Mouse (Mus musculus) neural tube, embryonic 14.5 days (tissue): ENCODE measurements around the gene Ablim1. TPM values are rescaled to one million over a fixed set of nuclear protein-coding genes. Genes with fewer than 3 reads are reported as not detected.

Experiments used
- ATAC-seq: fragments of 200-750 bp; cut with Nextera tagmentation; 2 replicates; pipeline ENCODE4 v1.8.0; 2017; ENCODE audit warnings: low read depth, mild to moderate bottlenecking, moderate TSS enrichment, moderate library complexity
- H3K27ac ChIP-seq: fragments of 300-500 bp; sonication (generic); 2 replicates; pipeline ENCODE4 v1.5.1; 2014; ENCODE audit warnings: low read depth, mild to moderate bottlenecking, control low read depth, low read length, moderate library complexity, mixed read lengths
- H3K27me3 ChIP-seq: fragments of 300-500 bp; sonication (generic); 2 replicates; pipeline ENCODE4 v1.6.1; 2014; ENCODE audit warnings: low read length; ENCODE audit not compliant: control insufficient read depth, insufficient read depth
- H3K36me3 ChIP-seq: fragments of 300-500 bp; sonication (generic); 2 replicates; pipeline ENCODE4 v1.6.1; 2014; ENCODE audit warnings: low read length, mixed read lengths; ENCODE audit not compliant: control insufficient read depth, insufficient read depth
- H3K4me1 ChIP-seq: fragments of 300-500 bp; sonication (generic); 2 replicates; pipeline ENCODE4 v1.6.1; 2014; ENCODE audit warnings: low read length; ENCODE audit not compliant: control insufficient read depth, insufficient read depth
- H3K4me2 ChIP-seq: fragments of 300-500 bp; sonication (generic); 2 replicates; pipeline ENCODE4 v1.6.1; 2014; ENCODE audit warnings: mild to moderate bottlenecking, low read depth, low read length, control low read depth
- H3K4me3 ChIP-seq: fragments of 300-500 bp; sonication (generic); 2 replicates; pipeline ENCODE4 v1.5.1; 2014; ENCODE audit warnings: low read depth, low read length, control low read depth, mixed read lengths
- H3K9ac ChIP-seq: fragments of 300-500 bp; sonication (generic); replicated peaks from 2 replicates; pipeline ENCODE4 v1.6.1; 2014; ENCODE audit warnings: low read depth, mild to moderate bottlenecking, control low read depth, low read length, mixed read lengths
- H3K9me3 ChIP-seq: fragments of 300-500 bp; sonication (generic); 2 replicates; pipeline ENCODE4 v1.6.1; 2016; ENCODE audit warnings: low read length; ENCODE audit not compliant: control insufficient read depth
- WGBS: fragments of 180-500 bp; shearing (Covaris S2); extraction: QIAGEN DNeasy Blood & Tissue Kit; methylation state at CpG from one replicate; pipeline ENCODE4 v1.1.7; 2014; 5-methylcytosine and 5-hydroxymethylcytosine counted together
- polyA plus RNA-seq: library from polyadenylated mRNA; unstranded; fragments of >200 nt; fragmentation: Nextera tagmentation; extraction: Ambion mirVana; gene quantifications from 2 replicates; pipeline ENCODE4 v1.2.1, GENCODE M21; 2014

The Ablim1 gene
- polyA plus RNA-seq, 1 experiment from 2014 or later: 47.4 TPM

- Histone ChIP-seq H3K4me3 (no peak overlapping the region), H3K36me3 (no peaks in the 10 kb centered on the region), H3K4me1 (no peaks in the 10 kb centered on the region), H3K27me3 (no peaks in the 10 kb centered on the region), H3K4me2 (no peak overlapping the region), H3K9me3 (no peaks in the 10 kb centered on the region), H3K27ac (no peak overlapping the region), H3K9ac (no peak overlapping the region)
- 77% methylated on average over 5 of the region's 5 CpGs for WGBS
- no peak for ATAC-seq
Observed at GRCm38 (mm10) chr19:57298006-57298405, 16.7 kb downstream of the Ablim1 start.

GRCm38 (mm10) chr19:57297447-57297846 lies 17.3 kb downstream of the Ablim1 start:
- Histone ChIP-seq H3K9ac (no peak overlapping the region), H3K36me3 (no peaks in the 10 kb centered on the region), H3K4me3 (no peak overlapping the region), H3K4me2 (no peak overlapping the region), H3K27ac (no peak overlapping the region), H3K27me3 (no peaks in the 10 kb centered on the region), H3K4me1 (no peaks in the 10 kb centered on the region), H3K9me3 (no peaks in the 10 kb centered on the region)
- no peak for ATAC-seq
- WGBS: 93% methylated on average over 9 of the region's 9 CpGs

GRCm38 (mm10) chr19:57296539-57296938 lies 18.2 kb downstream of the Ablim1 start:
- Histone ChIP-seq H3K9me3 (no peaks in the 10 kb centered on the region), H3K4me1 (no peaks in the 10 kb centered on the region), H3K9ac (no peak overlapping the region), H3K27me3 (no peaks in the 10 kb centered on the region), H3K36me3 (no peaks in the 10 kb centered on the region), H3K4me3 (no peak overlapping the region), H3K27ac (no peak overlapping the region), H3K4me2 (no peak overlapping the region)
- ATAC-seq: no peak
- 83% methylated on average over 5 of the region's 5 CpGs for WGBS

GRCm38 (mm10) chr19:57295521-57295920 lies 19.2 kb downstream of the Ablim1 start:
- H3K27me3 ChIP-seq: no peaks in the 10 kb centered on the region
- no peaks in the 10 kb centered on the region for H3K9me3 ChIP-seq
- H3K4me1 ChIP-seq: no peaks in the 10 kb centered on the region
- 62% methylated on average over 9 of the region's 9 CpGs for WGBS
- no peak for ATAC-seq
- no peak overlapping the region for H3K4me2 ChIP-seq
- no peak overlapping the region for H3K27ac ChIP-seq
- H3K36me3 ChIP-seq: no peaks in the 10 kb centered on the region
- H3K4me3 ChIP-seq: no peak overlapping the region
- no peak overlapping the region for H3K9ac ChIP-seq

GRCm38 (mm10) chr19:57294356-57294755 lies 20.4 kb downstream of the Ablim1 start:
- Histone ChIP-seq H3K9me3 (no peaks in the 10 kb centered on the region), H3K27ac (no peak overlapping the region), H3K9ac (no peak overlapping the region), H3K4me3 (no peak overlapping the region), H3K4me2 (no peak overlapping the region), H3K4me1 (no peaks in the 10 kb centered on the region), H3K36me3 (no peaks in the 10 kb centered on the region), H3K27me3 (no peaks in the 10 kb centered on the region)
- WGBS: 80% methylated on average over 4 of the region's 4 CpGs
- ATAC-seq: no peak

GRCm38 (mm10) chr19:57293737-57294136 lies 21.0 kb downstream of the Ablim1 start:
- no peak for ATAC-seq
- Histone ChIP-seq H3K4me1 (no peaks in the 10 kb centered on the region), H3K27ac (no peak overlapping the region), H3K4me2 (no peak overlapping the region), H3K36me3 (no peaks in the 10 kb centered on the region), H3K27me3 (no peaks in the 10 kb centered on the region), H3K9ac (no peak overlapping the region), H3K4me3 (no peak overlapping the region), H3K9me3 (no peaks in the 10 kb centered on the region)
- WGBS: 40% methylated on average over 7 of the region's 7 CpGs

GRCm38 (mm10) chr19:57283310-57283709 lies 31.4 kb downstream of the Ablim1 start:
- no peak overlapping the region for H3K27ac ChIP-seq
- no peaks in the 10 kb centered on the region for H3K36me3 ChIP-seq
- no peaks in the 10 kb centered on the region for H3K27me3 ChIP-seq
- WGBS: 73% methylated on average over 3 of the region's 3 CpGs
- H3K4me3 ChIP-seq: no peak overlapping the region
- H3K4me1 ChIP-seq: no peaks in the 10 kb centered on the region
- H3K9ac ChIP-seq: no peak overlapping the region
- no peak overlapping the region for H3K4me2 ChIP-seq
- no peaks in the 10 kb centered on the region for H3K9me3 ChIP-seq
- no peak for ATAC-seq

- 0 out of 2 replicates have a peak, but pooled peaks cover 2% of the 10 kb centered on the region for H3K4me1 ChIP-seq
- WGBS: 57% methylated on average over 5 of the region's 5 CpGs
- no peaks in the 10 kb centered on the region for H3K9me3 ChIP-seq
- no peak overlapping the region for H3K27ac ChIP-seq
- ATAC-seq: no peak
- H3K9ac ChIP-seq: no peak overlapping the region
- no peaks in the 10 kb centered on the region for H3K36me3 ChIP-seq
- no peaks in the 10 kb centered on the region for H3K27me3 ChIP-seq
- H3K4me3 ChIP-seq: no peak overlapping the region
- H3K4me2 ChIP-seq: no peak overlapping the region
Observed at GRCm38 (mm10) chr19:57282642-57283041, 32.1 kb downstream of the Ablim1 start.

GRCm38 (mm10) chr19:57279666-57280065 lies 35.1 kb downstream of the Ablim1 start:
- no peak overlapping the region for H3K4me2 ChIP-seq
- 0 out of 2 replicates have a peak, but pooled peaks cover 3% of the 10 kb centered on the region for H3K4me1 ChIP-seq
- no peak for ATAC-seq
- no peak overlapping the region for H3K4me3 ChIP-seq
- H3K27ac ChIP-seq: no peak overlapping the region
- 71% methylated on average over 4 of the region's 4 CpGs for WGBS
- H3K27me3 ChIP-seq: no peaks in the 10 kb centered on the region
- no peaks in the 10 kb centered on the region for H3K36me3 ChIP-seq
- H3K9me3 ChIP-seq: no peaks in the 10 kb centered on the region
- no peak overlapping the region for H3K9ac ChIP-seq

GRCm38 (mm10) chr19:57278263-57278662 lies 36.5 kb downstream of the Ablim1 start:
- H3K4me2 ChIP-seq: no peak overlapping the region
- ATAC-seq: no peak
- 0 out of 2 replicates have a peak, but pooled peaks cover 3% of the 10 kb centered on the region for H3K4me1 ChIP-seq
- no peak overlapping the region for H3K9ac ChIP-seq
- no peak overlapping the region for H3K4me3 ChIP-seq
- 73% methylated on average over 8 of the region's 8 CpGs for WGBS
- no peak overlapping the region for H3K27ac ChIP-seq
- no peaks in the 10 kb centered on the region for H3K9me3 ChIP-seq
- H3K27me3 ChIP-seq: no peaks in the 10 kb centered on the region
- H3K36me3 ChIP-seq: no peaks in the 10 kb centered on the region
